Mouse (Mus musculus) adrenal gland, adult 8-10 months (tissue): ENCODE measurements around the gene Gm44596. TPM values are rescaled to one million over a fixed set of nuclear protein-coding genes. Genes with fewer than 3 reads are reported as not detected.
"Not testable (repeated sequence)": the region's sequence is repeated elsewhere in the genome, so short reads cannot be mapped to it uniquely, and the experiment has no call there.

Source experiments
- DNase-seq: peaks from one replicate; pipeline ENCODE4 v3.0.0; 2022
- total RNA-seq, 4 experiments: library from RNA; stranded (reverse); gene quantifications; 2 replicates each; pipeline ENCODE4 v1.2.4; 2022

The Gm44596 gene
- total RNA-seq, 4 experiments from 2014 or later, result not detected

DNA sequence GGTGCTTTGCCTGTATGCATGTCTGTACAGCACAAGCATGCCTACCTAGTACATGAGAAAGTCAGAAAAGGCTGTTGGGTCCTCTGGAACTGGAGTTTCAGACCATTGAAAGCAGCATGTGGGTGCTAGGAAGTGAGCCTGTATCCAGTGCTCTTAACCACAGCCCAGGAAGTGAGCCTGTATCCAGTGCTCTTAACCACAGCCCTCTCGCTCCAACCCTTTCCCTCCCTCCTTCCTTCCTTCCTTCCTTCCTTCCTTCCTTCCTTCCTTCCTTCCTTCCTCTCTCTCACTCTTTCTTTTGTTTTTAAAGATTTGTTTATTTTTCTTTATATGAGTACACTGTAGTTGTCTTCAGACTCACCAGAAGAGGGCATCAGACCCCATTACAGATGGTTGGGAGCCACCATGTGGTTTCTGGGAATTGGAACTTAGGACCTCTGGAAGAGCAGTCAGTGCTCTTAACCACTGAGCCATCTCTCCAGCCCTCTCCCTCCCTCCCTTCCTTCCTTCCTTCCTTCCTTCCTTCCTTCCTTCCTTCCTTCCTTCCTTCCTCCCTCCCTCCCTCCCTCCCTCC is 5.4 kb downstream of the Gm44596 start:
- DNase-seq, result not testable (repeated sequence)

DNA sequence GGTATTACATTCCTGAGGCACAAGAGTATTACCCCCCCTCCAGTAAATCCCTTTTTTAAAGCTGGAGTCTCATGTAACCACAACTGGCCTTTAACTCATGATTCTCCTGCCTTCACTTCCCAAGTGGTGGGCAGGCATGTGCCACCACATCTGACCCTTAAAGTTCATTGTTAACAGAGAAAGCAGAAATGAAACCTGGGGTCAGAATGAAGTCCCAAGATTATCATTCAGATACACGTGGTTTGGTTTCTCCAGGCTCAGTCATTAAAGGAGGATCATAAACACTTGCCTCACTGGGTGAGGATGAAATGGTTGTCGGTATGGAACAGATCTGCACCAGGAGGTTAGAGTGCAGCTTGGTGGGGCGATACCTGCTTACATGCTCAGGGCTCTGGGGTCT is 6.0 kb downstream of the Gm44596 start:
- no peak for DNase-seq

DNA sequence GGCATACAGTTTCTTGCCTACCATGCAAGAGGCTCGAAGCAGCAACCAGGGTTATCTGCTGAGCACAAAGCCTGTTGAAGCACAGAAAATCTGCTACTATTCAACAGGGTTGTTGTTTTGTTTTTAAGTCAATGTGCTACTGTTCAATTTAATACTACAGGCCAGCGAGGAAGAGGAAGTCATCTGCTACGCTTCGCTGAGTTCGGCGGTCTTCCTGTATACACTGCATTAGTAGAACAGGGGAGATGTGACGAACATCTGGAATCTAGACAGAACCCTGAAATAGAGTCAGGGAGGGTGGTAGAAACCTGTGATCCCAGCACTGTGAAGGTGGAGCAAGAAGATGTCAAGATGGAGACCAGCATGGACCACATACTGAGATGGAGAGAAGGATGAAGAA is 8.4 kb downstream of the Gm44596 start:
- DNase-seq, result no peak

DNA sequence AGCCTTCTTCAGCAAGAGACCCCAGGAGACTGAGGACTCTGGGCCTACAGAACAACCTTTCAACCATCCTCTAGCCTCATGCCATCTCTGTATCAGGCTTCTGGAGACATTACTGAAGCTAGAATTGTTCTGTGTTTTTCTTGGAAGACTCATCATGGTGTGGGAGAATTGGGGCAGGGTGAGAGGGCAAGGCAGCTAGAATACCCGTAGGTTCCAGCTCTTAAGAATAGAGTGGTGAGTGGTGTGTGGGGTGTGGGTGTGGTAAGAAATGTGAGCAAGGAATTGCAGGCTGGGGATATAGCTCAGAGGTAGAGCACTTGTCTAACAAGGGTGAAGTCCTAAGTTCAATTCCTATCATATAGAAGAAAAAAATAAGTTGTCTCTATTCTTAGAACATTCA is 9.7 kb downstream of the Gm44596 start:
- DNase-seq, result no peak

DNA sequence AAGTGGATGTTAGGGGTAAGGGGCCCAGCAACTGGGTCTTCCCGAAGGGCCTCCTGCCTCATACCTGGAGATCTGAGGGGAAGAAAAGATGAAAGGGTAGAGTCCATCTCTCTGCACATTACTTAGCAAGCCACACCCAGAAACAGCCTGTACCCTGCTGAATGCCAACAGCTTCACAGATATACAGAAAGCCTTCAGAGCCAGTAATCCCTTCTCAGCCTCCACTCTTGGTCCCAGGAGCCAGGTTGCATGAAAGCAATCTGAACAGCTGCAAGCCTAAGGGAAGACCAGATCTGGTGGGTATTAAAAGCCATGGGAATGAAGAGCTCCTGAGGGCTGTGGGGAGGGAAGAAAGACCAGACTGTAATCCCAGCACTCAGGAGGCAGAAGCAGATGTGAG is 13.9 kb downstream of the Gm44596 start:
- no peak for DNase-seq

DNA sequence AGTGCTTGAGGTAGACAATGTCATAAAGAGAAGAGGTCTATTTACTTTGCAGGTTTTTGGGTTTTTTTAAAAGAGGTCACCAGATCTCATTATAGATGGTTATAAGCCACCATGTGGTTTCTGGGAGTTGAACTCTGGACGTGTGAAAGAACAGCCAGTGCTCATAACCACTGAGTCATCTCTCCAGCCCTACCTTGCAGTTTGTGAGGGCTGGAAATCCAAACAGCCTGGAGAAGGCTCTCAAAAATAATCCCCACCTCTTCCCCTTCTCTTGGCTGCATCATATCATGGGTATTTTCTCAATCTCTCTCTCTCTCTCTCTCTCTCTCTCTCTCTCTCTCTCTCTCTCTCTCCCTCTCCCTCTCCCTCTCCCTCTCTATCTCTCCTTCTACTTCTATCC is 15.4 kb downstream of the Gm44596 start:
- DNase-seq, result no peak

DNA sequence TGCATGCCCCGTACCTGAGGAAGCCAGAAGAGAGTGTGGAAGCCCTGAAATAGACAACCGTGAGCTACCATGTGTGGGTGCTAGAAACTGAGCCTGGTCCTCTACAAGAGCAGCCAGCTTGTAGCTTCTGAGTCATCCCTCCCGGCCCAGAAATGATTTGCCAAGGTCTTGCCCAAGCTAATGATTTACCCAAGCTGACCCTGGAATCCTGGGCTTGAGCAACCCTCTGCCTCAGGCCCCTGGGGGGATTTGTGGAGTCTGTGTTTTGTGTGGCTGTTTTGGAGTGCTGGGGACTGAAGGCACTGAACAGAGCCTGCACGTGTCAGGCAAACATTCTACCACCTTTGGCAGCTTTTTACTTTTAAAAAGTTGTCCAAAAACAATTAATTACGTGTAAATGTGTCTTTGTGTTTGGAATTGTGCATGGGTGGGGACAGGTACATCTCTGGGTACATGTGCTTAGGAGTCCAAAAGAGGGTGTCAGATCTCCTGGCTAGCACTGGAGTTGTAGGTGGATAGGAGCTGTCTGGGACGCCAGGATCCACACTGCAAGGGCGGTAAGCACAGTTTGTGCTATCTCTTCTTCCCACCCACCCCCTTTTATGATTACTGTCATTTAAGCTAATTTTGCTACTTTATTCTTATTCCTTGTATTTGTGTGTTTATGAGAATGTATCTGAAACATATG is 22.4 kb downstream of the Gm44596 start:
- peak; percentile 74 for DNase-seq

DNA sequence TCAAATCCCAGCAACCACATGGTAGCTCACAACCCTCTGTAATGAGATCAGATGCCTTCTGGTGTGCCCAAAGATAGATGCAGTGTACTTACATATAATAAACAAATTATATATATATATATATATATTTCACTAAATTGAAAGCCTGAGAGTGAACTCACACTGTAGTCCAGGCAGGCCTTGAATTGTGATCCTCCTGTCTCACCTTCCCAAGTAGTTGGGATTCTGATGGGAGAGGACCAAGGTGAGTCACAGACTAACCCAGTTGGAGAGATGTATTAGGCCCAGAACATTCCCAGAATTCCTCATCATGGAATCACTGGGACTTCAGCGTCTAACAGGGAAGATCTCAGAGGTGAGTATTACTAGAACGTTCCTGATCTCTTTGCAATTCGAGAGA is 23.7 kb downstream of the Gm44596 start, which contains the start of gene Nrip2:
TSS of gene Nrip2 (plus strand) at position 301 of the 400 bp plus-strand sequence.
- DNase-seq, result no peak

DNA sequence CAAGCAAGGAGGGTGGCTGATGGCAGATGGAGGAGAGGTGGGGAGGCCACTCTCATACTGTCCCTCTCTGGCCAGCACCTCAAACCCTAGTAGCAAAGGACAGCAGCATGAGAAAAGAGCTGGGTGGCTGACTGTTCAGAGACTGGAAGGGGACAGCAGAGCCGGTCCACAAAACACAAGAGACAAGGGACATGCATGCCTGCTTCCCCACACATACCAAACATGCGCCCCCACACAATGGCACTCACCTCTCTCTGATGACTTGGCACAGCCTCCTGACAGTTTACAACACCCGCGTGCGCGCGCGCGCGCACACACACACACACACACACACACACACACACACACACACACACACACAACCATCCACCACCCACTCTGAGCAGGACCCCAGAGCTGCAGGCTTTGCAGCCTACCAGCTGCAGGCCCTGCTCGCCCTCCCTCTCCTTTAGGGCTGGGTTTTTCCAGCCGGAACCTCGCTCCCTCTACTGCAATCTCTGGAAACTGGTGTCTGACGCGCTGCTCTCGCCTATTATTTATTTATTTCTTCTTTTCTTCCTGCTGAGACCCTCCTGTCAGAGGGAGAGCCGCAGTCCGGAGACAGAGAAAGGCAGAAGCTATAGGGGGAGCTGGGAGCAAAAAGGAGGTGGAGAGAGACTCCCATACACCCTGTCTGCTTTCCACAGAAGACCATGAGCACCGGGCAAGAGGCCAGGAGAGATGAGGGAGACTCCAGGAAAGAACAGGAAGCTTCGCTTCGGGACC is 24.3 kb downstream of the Gm44596 start:
- DNase-seq, result no peak

DNA sequence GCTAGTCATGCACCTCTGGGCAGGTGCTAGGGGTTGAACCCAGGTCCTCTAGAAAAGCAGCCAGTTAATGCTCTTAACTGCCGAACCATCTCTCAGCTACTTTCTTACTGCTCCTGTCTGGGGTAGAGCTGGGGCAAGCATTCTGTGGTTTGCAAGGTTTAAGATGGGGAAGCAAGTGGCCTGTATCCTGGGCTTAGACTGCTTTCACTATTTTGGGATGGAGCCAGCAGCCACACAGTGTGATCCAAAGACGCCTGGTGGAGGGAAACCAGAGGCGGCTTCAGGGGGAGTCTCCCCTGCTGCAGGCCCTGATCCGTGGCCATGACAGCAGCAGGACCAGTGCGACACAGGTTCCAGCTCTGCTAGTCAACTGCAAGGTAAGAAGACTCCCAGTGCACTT is 29.4 kb downstream of the Gm44596 start:
- DNase-seq, result no peak

DNA sequence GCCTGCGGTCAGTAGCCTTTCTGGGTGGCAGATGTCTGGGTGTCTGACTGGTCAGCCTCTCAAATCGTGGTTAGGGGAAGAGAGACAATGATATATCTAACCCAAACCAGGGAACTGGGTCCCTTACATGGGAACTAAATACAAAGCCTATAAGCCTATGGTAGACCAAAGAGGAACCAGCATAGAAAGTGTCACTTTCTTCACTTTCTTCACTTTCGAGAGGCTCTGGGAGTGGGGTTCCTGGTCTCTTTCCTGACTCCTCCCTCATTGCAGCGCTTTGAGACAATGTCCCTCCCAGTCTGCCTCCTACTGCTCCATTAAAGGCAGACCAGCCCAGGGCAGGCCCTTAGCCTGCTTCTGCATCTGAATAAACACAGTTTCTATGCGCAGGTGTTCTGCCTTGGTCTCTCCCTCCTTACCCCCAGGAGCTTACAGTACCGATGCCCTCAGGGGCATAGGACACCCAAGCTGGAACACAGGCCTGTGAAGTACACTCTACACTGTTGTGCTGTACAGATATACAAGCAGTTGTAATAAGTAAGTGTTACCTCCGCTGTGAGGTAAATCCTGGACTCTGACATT is 33.3 kb downstream of the Gm44596 start:
- DNase-seq, result no peak

DNA sequence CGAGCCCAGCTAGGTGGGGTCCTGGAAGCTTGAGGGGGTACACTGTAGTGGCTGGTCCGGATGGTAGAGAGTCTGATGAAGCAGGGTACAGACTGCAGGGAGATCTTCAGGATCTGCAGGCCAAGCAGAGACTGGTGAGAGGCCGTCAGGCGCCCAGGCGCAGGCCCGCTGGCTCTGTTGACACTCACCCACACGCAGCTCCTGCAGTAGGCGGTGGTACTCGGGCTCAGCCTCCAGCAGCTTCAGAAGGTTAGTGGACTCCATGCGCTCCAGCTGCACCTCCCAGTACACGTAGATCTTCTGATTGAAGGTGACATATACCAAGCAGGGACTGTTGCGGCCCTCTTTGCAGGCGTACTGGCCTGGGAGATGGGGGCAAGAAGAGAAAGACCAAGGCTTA is 35.0 kb downstream of the Gm44596 start:
- DNase-seq, result no peak

DNA sequence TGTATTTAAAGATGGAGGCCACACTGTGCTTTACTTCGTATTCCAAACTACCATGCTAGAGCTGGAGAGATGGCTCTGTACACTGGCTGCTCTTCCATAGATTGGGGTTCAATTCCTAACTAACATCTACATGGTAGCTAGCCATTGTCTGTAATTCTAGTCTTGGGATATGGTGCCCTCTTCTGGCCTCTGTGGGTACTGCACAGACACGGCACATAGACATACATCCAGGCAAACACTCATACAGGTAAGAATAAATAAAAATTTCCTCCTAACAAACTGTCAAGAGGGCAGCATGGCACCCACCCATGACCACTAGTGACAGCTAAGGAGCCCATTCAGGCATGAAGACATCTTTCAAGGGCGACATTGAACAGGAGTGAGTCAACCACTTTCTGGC is 35.8 kb downstream of the Gm44596 start:
- DNase-seq, result no peak

DNA sequence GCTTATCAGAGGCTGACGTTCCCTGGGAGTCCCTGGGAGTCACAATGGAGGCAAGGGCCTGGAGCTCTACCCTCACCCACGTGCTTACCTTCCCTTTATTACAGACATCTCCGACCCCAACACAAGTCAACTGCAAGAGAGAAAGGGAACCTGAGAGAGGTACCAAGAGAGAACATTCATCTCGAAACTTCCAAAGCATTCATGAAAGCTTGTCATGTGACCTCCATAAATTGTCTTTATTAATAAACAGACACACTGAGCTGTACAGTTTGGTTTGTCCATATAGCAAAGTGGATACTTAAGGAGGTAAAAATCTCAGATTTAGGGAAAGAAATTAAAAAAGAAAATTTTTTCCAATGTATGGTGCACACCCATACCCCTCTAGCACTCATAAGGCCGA is 40.9 kb downstream of the Gm44596 start:
- no peak for DNase-seq

DNA sequence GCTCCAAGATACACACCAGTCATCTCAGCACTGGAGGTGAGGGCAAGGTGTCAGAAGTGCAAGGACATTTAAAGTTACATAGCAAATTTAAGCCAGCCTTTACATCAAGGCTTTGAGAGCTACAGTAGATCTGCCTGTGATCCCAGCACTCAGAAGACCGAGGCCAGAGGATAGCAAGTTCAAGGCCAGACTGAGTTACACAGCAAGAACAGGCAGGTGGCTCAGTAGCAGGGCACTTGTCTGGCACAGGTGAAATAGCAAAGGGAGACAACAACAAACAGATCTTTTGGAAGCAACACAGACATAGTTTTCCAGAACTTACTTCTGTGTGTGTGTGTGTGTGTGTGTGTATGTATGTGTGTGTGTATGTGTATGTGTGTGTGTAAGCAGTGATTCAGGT is 42.8 kb downstream of the Gm44596 start:
- no peak for DNase-seq

DNA sequence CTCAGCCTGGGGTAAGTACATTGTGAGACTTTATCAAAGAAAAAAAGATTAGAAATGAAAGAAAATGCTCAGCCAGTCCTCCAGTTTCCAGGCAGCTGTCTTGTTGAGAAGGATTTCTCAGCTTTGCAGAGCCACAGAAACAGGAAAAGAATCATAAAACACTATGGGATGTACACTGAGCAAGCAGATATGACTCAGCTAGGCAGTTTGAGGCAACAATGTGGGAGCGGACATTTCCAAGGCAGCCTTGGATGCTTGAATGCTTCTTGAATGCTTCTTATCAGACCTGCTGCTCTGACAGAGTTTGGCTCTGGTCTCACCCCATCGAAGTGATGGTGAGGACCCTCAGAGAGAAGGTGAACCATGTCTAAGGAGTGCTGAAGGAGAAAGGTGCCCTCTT is 45.7 kb downstream of the Gm44596 start:
- no peak for DNase-seq

DNA sequence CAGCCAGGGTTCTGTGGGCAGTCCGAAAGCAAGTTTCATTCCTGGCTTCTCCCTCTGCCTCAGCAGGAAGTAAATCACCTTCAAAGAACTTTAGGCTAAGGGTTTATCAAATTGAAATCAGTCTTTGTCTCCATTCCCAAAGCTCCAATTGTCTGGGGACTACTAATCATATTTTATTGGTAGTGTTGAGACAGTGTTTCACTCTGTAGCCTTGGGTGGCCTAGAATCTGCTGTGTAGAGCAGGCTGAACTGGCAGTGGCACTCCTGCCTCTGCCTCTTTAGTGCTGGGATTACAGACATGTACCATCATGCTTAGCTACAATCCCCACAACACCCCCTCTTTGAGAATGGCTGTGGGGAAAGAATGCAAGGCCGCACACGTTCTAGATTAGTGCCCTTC is 46.2 kb downstream of the Gm44596 start:
- no peak for DNase-seq

DNA sequence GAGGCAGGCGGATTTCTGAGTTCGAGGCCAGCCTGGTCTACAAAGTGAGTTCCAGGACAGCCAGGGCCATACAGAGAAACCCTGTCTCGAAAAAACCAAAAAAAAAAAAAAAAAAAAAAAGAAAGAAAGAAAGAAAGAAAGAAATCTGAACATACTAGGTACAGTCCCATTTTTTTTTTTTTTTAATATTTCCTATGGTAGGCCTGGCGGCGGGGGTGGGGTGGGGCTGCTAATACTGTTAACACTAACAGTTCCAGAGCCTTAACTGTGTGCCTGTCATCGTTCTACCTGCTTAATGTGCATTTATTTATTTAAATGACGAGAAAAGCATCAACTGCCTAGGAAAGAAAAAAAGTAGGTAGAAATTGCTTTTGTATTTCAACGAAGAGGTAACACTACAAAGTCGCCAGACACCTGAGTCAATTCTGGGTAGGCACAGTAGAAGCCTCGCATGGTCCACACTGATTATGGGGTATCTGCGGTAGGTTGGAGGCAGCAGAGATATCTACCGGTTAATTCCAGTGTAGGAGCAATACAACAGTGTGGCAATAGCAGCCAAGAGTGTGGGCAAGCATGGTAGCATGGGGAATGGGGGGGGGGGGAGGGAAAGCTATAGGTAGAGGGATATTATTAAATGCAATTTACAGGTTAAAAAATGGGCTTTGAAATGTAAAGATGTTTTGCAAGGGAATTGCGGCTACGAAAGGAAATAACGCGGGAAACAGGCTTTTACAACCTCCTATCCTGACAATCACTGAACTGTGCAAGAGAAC is 48.4 kb downstream of the Gm44596 start:
- no peak for DNase-seq

DNA sequence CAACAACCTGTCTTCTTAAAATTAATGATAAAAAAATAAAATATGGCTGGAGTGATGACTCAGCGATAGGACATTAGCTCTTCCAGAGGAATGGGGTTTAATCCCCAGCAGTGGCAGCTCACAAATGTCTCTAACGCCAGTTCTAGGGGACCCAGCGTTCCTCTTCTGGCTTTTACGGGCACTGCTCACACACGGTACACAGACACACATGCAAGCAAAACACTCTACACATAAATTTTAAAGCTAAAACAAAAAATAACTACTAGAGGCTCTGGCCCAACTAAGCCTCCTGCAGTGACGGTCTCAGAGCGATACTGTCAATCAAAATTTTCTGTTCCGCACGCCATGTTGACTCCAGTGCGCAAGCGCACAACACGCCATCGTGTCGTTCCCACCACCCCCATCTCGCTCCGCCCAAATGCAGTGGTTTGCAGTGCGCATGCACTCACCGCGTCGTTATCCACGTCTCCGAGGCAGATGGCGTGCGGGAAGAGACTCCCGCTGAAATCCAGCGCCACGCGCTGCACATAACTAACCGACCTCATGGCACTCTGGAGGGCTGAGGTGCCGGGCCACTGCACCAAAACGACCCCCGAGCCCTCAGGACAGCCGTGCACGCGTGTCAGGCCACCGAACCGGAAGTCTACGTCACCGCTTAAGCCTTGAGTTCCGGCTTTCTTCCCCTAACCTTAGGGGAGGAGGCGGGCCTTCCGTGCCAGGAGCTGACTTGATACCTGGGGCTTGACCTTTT is 49.1 kb downstream of the Gm44596 start, which contains the start of gene Itfg2:
TSS of gene Itfg2 (minus strand) at position 663 of the 751 bp plus-strand sequence.
- DNase-seq, result peak; percentile 94

DNA sequence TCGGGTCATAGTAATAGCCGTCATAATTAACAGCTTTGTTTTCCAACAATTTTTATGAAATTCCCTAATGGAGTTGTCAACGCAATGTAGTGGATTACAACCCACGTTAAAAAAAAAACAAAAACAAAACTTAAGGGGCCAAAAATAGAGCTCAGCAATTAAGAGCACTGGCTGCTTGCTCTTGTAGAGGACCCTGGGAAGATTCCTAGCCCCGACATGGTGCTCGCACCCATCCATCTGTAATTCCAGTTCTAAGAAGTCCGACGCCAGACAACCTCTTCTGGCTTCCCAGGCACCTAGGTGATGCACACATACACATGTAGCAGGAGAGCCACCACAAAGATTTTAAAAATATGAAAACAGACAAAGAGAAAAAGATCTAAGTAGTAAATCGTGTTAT is 49.7 kb downstream of the Gm44596 start:
- no peak for DNase-seq

DNA sequence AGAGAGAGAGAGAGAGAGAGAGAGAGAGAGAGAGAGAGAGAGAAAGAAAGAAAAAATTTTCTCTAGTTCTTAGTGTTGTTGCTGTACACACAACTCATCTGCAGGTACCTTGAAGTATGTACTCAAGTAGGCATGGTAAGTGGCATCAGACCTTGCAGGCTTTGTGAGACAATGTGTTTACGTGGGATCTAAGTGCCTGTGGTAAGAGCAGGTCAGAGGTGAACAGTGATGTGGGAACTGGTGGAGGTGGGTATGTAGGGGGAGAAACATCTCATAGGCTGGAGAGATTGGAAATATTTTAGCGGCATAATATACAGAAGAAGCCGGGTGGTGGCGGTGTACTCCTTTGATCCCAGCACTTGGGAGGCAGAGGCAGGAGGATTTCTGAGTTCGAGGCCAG is 52.3 kb downstream of the Gm44596 start:
- no peak for DNase-seq

DNA sequence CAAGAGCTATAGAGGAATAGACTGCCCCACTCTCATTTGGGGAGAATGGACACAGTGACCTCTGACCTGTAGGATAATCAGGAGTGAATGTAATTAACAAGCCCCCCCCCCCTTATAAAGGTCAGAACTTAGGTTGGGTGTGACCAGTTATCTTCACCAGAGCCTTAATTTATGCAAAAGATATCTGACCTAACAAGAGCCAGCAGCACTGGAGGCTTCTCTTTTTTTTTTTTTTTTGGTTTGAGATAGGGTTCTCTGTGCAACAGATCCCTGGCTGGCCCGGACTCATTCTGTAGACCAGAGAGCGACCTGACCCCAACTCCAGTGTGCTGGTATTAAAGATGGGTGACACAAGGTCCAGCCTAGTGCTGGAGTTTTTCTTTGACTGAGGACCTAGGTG is 54.0 kb downstream of the Gm44596 start:
- DNase-seq, result no peak
